Mouse (Mus musculus) olfactory bulb, adult 2 months (tissue): ENCODE results near the gene Gm49361.

Experiments
- CTCF ChIP-seq: fragments of 200-500 bp; IDR thresholded peaks from 2 replicates; pipeline ENCODE4 v1.5.1; 2012; ENCODE audit warnings: low read depth, mild to moderate bottlenecking, low read length, moderate library complexity; ENCODE audit not compliant: insufficient read depth
- POLR2A ChIP-seq: fragments of 200-500 bp; IDR thresholded peaks from 2 replicates; pipeline ENCODE4 v1.6.1; 2012; ENCODE audit warnings: mild to moderate bottlenecking, low read depth, low read length, moderate library complexity; ENCODE audit not compliant: insufficient read depth

GRCm38 (mm10) chr14:57699461-57699970 is 46.4 kb downstream of the Gm49361 start:
- TF ChIP-seq CTCF (no peak), POLR2A (no peak)
